Mouse (Mus musculus): Measurements from ENCODE around the gene Rwdd4a.

- no peak for TF ChIP-seq CTCF (IDR thresholded peaks at IDR 0.05; ENCODE audit: extremely low read depth, insufficient read depth, insufficient read length, insufficient replicate concordance)
- no peak for TF ChIP-seq POLR2A (IDR thresholded peaks at IDR 0.05; ENCODE audit: low read depth, low read length)
Observed at GRCm38 (mm10) chr8:47556446-47556845, 23.0 kb downstream of the Rwdd4a start.

Measured in spleen, adult 2 months (tissue).